Mouse (Mus musculus): ENCODE data around the gene Macrod2. TPM values are rescaled to one million over a fixed set of nuclear protein-coding genes. Genes with fewer than 3 reads are reported as not detected.

Macrod2 gene
- polyA plus RNA-seq, 1 experiment from 2014 or later, result 22.7 TPM

DNA sequence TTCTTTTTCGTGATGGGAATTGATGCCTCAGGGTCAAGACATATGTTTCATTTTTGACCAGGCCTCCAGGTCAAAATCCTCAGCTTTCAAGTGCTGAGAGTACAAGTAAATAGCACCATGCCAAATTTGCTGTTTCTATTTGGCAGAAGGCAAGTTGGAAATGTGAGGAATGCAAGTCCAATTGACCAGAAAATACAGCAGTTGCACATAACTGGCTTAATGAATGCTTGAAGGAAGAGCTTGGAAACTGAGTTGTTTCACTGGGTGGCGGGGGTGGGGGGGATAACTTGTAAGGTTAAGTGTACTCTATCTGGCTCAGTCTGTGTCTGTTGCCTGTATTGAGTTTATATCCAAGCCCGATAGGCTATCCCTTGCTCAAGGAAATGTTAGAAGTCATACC lies 913.3 kb downstream of the Macrod2 start:
- peaks cover 16% of the 10 kb centered on the region for H3K4me1 ChIP-seq (replicated peaks)
- no peaks in the 10 kb centered on the region for H3K9me3 ChIP-seq (replicated peaks)
- H3K9ac ChIP-seq, result no peak overlapping the region
- H3K27ac ChIP-seq (ENCODE audit: poor library complexity, severe bottlenecking), result no peak overlapping the region
- H3K4me3 ChIP-seq, result no peak overlapping the region
- no peak overlapping the region for H3K4me2 ChIP-seq
- no peaks in the 10 kb centered on the region for H3K36me3 ChIP-seq
- no peak for ATAC-seq (ENCODE audit: insufficient number of reproducible peaks, low FRiP score)
- no peaks in the 10 kb centered on the region for H3K27me3 ChIP-seq (replicated peaks)
- WGBS, result 81% methylated on average over 3 of the region's 3 CpGs

DNA sequence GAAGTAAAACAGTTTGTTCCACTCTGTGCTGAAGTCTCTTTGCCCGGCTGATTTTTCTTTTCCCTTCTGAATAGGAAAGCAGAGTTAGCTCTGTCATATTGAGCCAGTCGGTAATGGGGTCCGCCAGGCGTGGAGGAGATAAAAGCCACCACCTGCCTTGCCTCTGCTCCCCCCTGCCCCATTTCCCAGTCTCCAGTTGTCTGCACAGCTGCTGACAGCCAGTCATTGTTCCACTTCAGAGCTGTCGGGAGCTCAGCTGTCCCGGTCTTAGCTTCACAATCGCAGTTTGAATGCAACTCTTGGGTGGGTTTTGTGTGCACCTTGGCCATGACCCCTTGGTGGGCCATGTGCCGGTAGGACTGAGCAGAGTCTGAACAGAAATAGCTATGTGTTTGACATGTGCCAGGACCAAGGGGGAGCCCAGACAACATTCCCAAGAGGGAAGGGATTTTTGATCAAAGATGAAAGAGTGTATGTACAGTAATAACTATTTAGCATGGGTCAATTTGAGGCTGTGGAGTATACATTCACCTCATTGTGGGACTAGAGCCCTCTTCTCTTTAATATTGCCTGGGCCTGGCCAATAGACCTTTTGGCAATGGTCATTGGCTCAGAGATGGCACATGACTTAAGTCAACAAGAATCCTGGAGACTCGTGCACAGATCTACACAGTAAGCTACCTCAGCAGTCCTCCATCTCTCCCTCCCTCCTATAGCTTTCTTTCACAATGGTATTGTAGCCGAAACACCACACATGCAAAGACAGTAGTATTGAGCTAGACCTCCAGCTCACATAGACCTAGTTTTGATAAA lies 917.2 kb downstream of the Macrod2 start:
- Histone ChIP-seq H3K9me3 (replicated peaks) (no peaks in the 10 kb centered on the region), H3K27me3 (replicated peaks) (no peaks in the 10 kb centered on the region), H3K4me1 (replicated peaks) (peaks cover 16% of the 10 kb centered on the region), H3K27ac (ENCODE audit: poor library complexity, severe bottlenecking) (0 out of 2 replicates have a peak overlapping the region, but pooled peaks have one; percentile 12), H3K9ac (no peak overlapping the region), H3K4me2 (peak overlapping the region; percentile 8; the same call in 1 of the 2 replicates), H3K36me3 (no peaks in the 10 kb centered on the region), H3K4me3 (no peak overlapping the region)
- peak; percentile 42; the same call in 1 of the 2 replicates for ATAC-seq (ENCODE audit: insufficient number of reproducible peaks, low FRiP score)
- 28% methylated on average over 10 of the region's 10 CpGs for WGBS

DNA sequence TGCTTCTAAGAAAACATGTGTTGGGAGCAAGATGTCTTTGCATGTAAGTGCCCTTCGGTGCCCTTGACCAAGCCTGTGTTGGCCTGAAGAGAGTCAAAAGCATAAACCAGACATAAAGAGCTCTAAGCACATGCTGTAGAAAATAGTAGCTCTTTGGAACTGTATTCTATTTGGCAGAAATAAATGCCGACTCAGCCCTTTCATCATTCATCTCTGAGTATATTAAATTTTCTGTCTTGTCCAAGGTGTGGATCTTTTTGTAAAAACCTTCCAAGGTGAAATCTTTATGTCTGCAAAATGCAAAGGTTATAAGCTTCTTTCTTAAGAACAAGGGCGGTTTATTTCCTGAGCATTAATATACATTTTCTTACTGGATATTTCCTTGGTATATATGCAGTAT lies 920.2 kb downstream of the Macrod2 start:
- no peak overlapping the region for H3K9ac ChIP-seq
- no peak overlapping the region for H3K4me2 ChIP-seq
- H3K36me3 ChIP-seq, result no peaks in the 10 kb centered on the region
- no peak overlapping the region for H3K27ac ChIP-seq (ENCODE audit: poor library complexity, severe bottlenecking)
- ATAC-seq (ENCODE audit: insufficient number of reproducible peaks, low FRiP score), result no peak
- peaks cover 15% of the 10 kb centered on the region for H3K4me1 ChIP-seq (replicated peaks)
- H3K4me3 ChIP-seq, result no peak overlapping the region
- H3K27me3 ChIP-seq (replicated peaks), result no peaks in the 10 kb centered on the region
- 84% methylated on average over 3 of the region's 3 CpGs for WGBS
- H3K9me3 ChIP-seq (replicated peaks), result no peaks in the 10 kb centered on the region

DNA sequence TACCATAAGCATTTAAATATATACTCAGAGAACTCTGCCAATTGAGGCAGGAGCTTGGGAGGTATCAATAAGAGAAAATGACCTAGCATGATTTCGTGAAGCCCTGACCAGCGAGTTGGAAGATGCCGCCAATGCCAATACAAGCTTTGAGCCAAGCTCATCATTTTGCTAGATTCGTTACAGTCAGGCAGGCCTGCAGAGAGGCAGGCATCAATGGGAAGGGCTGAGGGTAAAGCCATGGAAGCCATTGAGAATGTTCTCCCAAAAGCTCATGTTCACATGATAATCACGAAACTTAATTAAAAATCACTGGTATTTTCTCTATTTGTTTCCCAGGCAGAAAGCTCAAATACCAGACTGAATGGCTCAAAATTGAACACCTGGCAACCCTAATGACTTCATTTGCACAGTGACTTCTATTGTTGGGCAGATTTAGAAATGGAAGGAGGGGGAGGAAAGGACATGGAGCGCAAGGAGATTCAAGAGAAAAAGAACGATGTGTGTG lies 928.9 kb downstream of the Macrod2 start:
- Histone ChIP-seq H3K9ac (no peak overlapping the region), H3K27ac (ENCODE audit: poor library complexity, severe bottlenecking) (no peak overlapping the region), H3K9me3 (replicated peaks) (no peaks in the 10 kb centered on the region), H3K4me3 (no peak overlapping the region), H3K4me1 (replicated peaks) (peaks cover 9% of the 10 kb centered on the region; the same call in 1 of the 2 replicates), H3K36me3 (no peaks in the 10 kb centered on the region), H3K4me2 (no peak overlapping the region), H3K27me3 (replicated peaks) (no peaks in the 10 kb centered on the region)
- 86% methylated on average over 7 of the region's 7 CpGs for WGBS
- ATAC-seq (ENCODE audit: insufficient number of reproducible peaks, low FRiP score), result no peak

DNA sequence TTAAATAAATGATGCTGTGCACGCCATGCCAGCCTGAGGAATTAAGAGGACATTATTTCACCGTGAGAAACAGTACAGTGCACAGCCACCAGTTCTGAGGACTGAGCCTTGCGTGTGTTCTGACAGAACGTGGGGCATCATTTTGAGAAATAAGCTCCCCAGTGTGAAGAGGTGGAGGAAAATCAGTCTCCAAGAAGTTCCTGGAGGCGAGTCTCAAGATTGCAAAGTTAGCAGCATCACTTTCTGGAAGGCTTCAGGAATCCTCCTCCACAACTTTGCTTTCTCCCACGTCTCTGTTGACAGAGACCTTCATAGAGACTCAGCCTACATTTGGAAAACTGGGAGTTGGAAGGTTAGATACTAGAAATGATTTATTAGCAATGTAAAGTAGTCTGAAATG lies 932.2 kb downstream of the Macrod2 start:
- no peak overlapping the region for H3K27ac ChIP-seq (ENCODE audit: poor library complexity, severe bottlenecking)
- no peak for ATAC-seq (ENCODE audit: insufficient number of reproducible peaks, low FRiP score)

DNA sequence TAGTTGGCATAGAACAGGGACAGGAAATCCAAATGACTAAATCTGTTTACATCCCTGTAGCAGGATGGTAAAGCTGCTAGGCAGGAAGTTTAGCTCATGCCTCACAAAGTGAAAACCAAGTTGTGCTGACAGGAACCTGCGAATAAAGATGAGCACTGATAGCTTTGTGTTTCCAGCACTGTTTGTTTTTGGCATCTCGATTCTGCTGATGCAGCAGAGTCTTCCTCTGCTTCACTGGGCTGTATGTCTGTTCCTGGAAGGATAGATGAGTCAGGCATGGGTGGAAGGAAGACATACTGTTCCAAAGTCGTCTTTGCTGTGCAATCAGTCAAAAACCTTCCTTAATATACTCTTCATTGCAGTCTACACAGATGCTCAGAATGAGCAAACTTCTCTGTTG lies 942.6 kb downstream of the Macrod2 start:
- H3K9me3 ChIP-seq (replicated peaks), result no peaks in the 10 kb centered on the region
- 57% methylated on average over 3 of the region's 3 CpGs for WGBS
- H3K4me3 ChIP-seq, result no peak overlapping the region
- ATAC-seq (ENCODE audit: insufficient number of reproducible peaks, low FRiP score), result no peak
- H3K9ac ChIP-seq, result no peak overlapping the region
- no peaks in the 10 kb centered on the region for H3K27me3 ChIP-seq (replicated peaks)
- H3K27ac ChIP-seq (ENCODE audit: poor library complexity, severe bottlenecking), result no peak overlapping the region
- H3K4me1 ChIP-seq (replicated peaks), result no peaks in the 10 kb centered on the region
- H3K36me3 ChIP-seq, result no peaks in the 10 kb centered on the region
- no peak overlapping the region for H3K4me2 ChIP-seq

More for the DNA sequence above, 932.2 kb downstream of the Macrod2 start:
- no peak overlapping the region for H3K9ac ChIP-seq
- WGBS, result 63% methylated on average over 6 of the region's 6 CpGs
- no peaks in the 10 kb centered on the region for H3K36me3 ChIP-seq
- H3K4me1 ChIP-seq (replicated peaks), result peaks cover 9% of the 10 kb centered on the region; the same call in 1 of the 2 replicates
- H3K27me3 ChIP-seq (replicated peaks), result no peaks in the 10 kb centered on the region
- H3K4me3 ChIP-seq, result no peak overlapping the region
- no peaks in the 10 kb centered on the region for H3K9me3 ChIP-seq (replicated peaks)
- H3K4me2 ChIP-seq, result no peak overlapping the region

DNA sequence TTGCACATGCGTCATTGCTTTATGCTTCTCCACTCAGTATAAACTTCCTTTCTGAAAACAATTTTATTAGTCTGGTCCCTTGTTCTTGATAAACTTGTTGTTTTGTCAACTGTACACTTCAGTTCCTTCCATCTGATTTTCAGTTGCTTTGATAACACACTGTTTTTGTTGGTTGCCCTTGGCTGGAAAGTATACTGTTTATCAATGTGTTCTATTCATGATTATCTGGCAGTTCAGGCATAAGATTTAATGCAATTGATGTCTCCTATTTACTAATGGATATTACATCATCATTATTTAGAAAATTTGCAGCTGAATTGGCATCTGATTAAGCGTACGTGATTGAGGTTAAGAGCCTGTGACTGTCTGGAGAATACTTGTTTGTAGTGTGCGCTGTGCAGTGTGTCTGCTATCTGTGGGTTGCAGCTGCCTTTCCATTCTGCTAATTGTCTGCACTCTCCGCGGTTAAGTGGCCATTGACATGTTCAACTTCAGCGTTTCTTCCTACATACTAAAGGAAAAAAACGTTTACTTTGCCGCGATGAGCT lies 949.0 kb downstream of the Macrod2 start:
- 56% methylated on average over 10 of the region's 10 CpGs for WGBS
- Histone ChIP-seq H3K9me3 (replicated peaks) (no peaks in the 10 kb centered on the region), H3K27ac (ENCODE audit: poor library complexity, severe bottlenecking) (no peak overlapping the region), H3K9ac (no peak overlapping the region), H3K27me3 (replicated peaks) (no peaks in the 10 kb centered on the region), H3K4me2 (no peak overlapping the region), H3K36me3 (no peaks in the 10 kb centered on the region), H3K4me3 (no peak overlapping the region), H3K4me1 (replicated peaks) (no peaks in the 10 kb centered on the region)
- ATAC-seq (ENCODE audit: insufficient number of reproducible peaks, low FRiP score), result no peak

DNA sequence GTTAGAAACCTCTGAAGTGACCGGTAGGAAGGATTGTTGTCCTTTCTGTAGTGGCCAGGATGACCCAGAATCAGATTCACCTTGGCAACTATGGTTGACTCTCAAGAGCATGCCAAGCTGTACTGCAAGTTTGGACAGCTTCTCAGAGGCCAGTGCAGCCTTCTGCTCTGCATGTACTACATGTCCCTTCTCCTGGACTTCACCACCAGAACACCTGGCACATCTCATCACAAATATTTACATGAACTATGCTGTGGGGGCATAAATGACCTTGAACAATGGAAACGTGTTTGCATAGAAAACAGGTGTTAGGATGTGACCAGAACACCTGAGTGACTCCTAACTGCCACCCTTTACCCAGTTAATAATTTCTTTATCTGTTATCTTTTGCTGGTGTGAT lies 957.5 kb downstream of the Macrod2 start:
- no peak overlapping the region for H3K4me2 ChIP-seq
- WGBS, result 75% methylated on average over 2 of the region's 2 CpGs
- ATAC-seq (ENCODE audit: insufficient number of reproducible peaks, low FRiP score), result no peak

DNA sequence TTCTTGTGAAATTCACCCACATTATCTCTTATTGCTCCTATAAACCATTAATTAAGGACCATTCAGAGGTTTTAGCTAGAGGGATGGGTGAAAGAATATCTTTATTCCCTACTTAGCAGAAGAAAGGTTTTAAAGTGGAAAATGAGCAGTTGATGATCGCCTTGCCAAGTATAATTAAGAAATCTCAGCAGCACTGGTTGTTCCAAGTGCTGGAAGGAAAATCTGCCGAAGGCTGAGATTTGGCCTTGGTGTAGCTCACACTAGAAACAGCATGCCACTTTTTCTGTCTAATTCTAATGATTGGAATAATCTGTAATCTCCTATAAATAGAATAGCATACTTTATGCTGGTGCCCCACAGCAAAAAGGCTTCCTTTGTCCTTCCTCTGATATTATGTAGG lies 993.5 kb downstream of the Macrod2 start:
- Histone ChIP-seq H3K27me3 (replicated peaks) (no peaks in the 10 kb centered on the region), H3K27ac (ENCODE audit: poor library complexity, severe bottlenecking) (no peak overlapping the region), H3K4me3 (no peak overlapping the region), H3K4me1 (replicated peaks) (no peaks in the 10 kb centered on the region), H3K9ac (no peak overlapping the region), H3K36me3 (no peaks in the 10 kb centered on the region), H3K4me2 (no peak overlapping the region), H3K9me3 (replicated peaks) (no peaks in the 10 kb centered on the region)
- no peak for ATAC-seq (ENCODE audit: insufficient number of reproducible peaks, low FRiP score)
- 81% methylated on average over 2 of the region's 2 CpGs for WGBS

More for the DNA sequence above, 957.5 kb downstream of the Macrod2 start:
- Histone ChIP-seq H3K9ac (no peak overlapping the region), H3K4me3 (no peak overlapping the region), H3K9me3 (replicated peaks) (no peaks in the 10 kb centered on the region), H3K4me1 (replicated peaks) (no peaks in the 10 kb centered on the region), H3K27me3 (replicated peaks) (no peaks in the 10 kb centered on the region), H3K36me3 (no peaks in the 10 kb centered on the region), H3K27ac (ENCODE audit: poor library complexity, severe bottlenecking) (no peak overlapping the region)

DNA sequence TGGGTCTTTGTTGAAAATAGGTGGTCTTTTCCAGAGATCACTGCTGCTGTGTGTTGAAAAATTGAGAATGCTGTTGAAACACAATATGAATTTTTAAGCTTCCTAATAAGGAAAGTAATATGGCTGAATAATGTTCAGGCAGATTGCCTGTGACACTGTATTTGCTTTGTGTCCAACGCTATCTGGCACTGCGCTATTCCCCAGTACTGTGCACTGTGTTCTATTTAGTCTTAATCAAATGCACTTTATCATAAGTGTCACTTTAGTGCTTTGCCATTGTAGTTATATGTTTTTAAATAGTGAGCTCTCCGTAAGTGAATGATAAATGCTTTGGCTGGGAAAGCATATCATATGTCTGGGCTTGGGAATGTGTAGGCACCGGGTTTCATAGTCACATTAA lies 996.1 kb downstream of the Macrod2 start:
- 43% methylated on average over 4 of the region's 4 CpGs for WGBS
- H3K27ac ChIP-seq (ENCODE audit: poor library complexity, severe bottlenecking), result no peak overlapping the region
- no peak for ATAC-seq (ENCODE audit: insufficient number of reproducible peaks, low FRiP score)

DNA sequence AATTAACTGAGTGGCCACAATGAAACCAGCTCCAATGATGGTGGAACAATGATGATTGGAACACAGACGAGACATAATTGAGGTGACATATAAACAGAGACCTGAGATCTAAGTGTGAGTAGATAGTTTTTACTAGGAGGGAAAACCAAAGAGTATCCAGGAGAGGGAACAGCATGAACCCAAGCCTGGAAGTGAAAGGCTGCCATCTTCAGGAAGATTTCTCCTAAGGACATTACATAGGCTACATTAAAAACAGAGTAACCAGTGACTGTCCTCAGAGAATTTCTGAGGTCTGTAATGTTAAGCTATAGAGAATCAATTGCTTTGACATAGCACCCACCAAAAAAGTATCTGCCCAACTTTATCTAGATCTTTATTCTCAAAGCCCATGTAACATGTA lies 999.7 kb downstream of the Macrod2 start:
- Histone ChIP-seq H3K9ac (no peak overlapping the region), H3K4me2 (no peak overlapping the region), H3K27ac (ENCODE audit: poor library complexity, severe bottlenecking) (no peak overlapping the region), H3K27me3 (replicated peaks) (no peaks in the 10 kb centered on the region), H3K4me3 (no peak overlapping the region), H3K36me3 (no peaks in the 10 kb centered on the region), H3K9me3 (replicated peaks) (no peaks in the 10 kb centered on the region), H3K4me1 (replicated peaks) (no peaks in the 10 kb centered on the region)
- ATAC-seq (ENCODE audit: insufficient number of reproducible peaks, low FRiP score), result no peak
- WGBS, result 51% methylated on average over 1 of the region's 1 CpGs

More for the DNA sequence above, 996.1 kb downstream of the Macrod2 start:
- Histone ChIP-seq H3K36me3 (no peaks in the 10 kb centered on the region), H3K9me3 (replicated peaks) (no peaks in the 10 kb centered on the region), H3K4me3 (no peak overlapping the region), H3K4me1 (replicated peaks) (no peaks in the 10 kb centered on the region), H3K27me3 (replicated peaks) (no peaks in the 10 kb centered on the region), H3K9ac (no peak overlapping the region), H3K4me2 (no peak overlapping the region)

Data from heart, embryonic 12.5 days (tissue).